Mouse (Mus musculus) heart, embryonic 15.5 days (tissue): Measurements from ENCODE around the gene Tcte1. TPM values are rescaled to one million over a fixed set of nuclear protein-coding genes. Genes with fewer than 3 reads are reported as not detected.

Source experiments
- ATAC-seq: fragments of 200-750 bp; cut with Nextera tagmentation; replicated peaks from 2 replicates; pipeline ENCODE4 v1.8.0; 2017; ENCODE audit warnings: low read depth, moderate TSS enrichment; ENCODE audit not compliant: insufficient number of reproducible peaks, insufficient read depth, low FRiP score
- H3K27ac ChIP-seq: fragments of 300-500 bp; sonication (generic); 2 replicates; pipeline ENCODE4 v1.5.1; 2015; ENCODE audit warnings: mild to moderate bottlenecking, inconsistent platforms
- H3K27me3 ChIP-seq: fragments of 300-500 bp; sonication (generic); 2 replicates; pipeline ENCODE4 v1.6.1; 2015; ENCODE audit warnings: inconsistent platforms
- H3K36me3 ChIP-seq: fragments of 300-500 bp; sonication (generic); 2 replicates; pipeline ENCODE4 v1.6.1; 2015; ENCODE audit warnings: mild to moderate bottlenecking, inconsistent platforms
- H3K4me1 ChIP-seq: fragments of 300-500 bp; sonication (generic); replicated peaks from 2 replicates; pipeline ENCODE4 v1.6.1; 2015; ENCODE audit warnings: inconsistent platforms
- H3K4me2 ChIP-seq: fragments of 300-500 bp; sonication (generic); 2 replicates; pipeline ENCODE4 v1.6.1; 2015; ENCODE audit warnings: inconsistent platforms, mild to moderate bottlenecking, moderate library complexity
- H3K4me3 ChIP-seq: fragments of 300-500 bp; sonication (generic); 2 replicates; pipeline ENCODE4 v1.5.1; 2015; ENCODE audit warnings: mild to moderate bottlenecking, inconsistent platforms
- H3K9ac ChIP-seq: fragments of 300-500 bp; sonication (generic); 2 replicates; pipeline ENCODE4 v1.6.1; 2015; ENCODE audit warnings: mild to moderate bottlenecking, inconsistent platforms
- H3K9me3 ChIP-seq: fragments of 300-500 bp; sonication (generic); replicated peaks from 2 replicates; pipeline ENCODE4 v1.6.1; 2016; ENCODE audit warnings: inconsistent platforms
- WGBS: fragments of 180-500 bp; shearing (Covaris S2); methylation state at CpG from one replicate; pipeline ENCODE4 v1.1.7; 2015; ENCODE audit warnings: mixed read lengths; 5-methylcytosine and 5-hydroxymethylcytosine counted together
- polyA plus RNA-seq: library from polyadenylated mRNA; unstranded; fragments of >200 nt; fragmentation: Nextera tagmentation; extraction: Ambion mirVana; gene quantifications from 2 replicates; pipeline ENCODE4 v1.2.1, GENCODE M21; 2015

The Tcte1 gene
- polyA plus RNA-seq, 1 experiment from 2014 or later = 0.16 TPM

GRCm38 (mm10) chr17:45579554-45579953 lies 56.3 kb downstream of the Tcte1 start:
- H3K4me2 ChIP-seq = no peak overlapping the region
- no peak for ATAC-seq
- WGBS = 85% methylated on average over 4 of the region's 4 CpGs
- H3K36me3 ChIP-seq = no peaks in the 10 kb centered on the region
- H3K27me3 ChIP-seq = no peaks in the 10 kb centered on the region
- no peak overlapping the region for H3K9ac ChIP-seq
- H3K27ac ChIP-seq = no peak overlapping the region
- no peak overlapping the region for H3K4me3 ChIP-seq
- peaks cover 48% of the 10 kb centered on the region for H3K4me1 ChIP-seq
- no peaks in the 10 kb centered on the region for H3K9me3 ChIP-seq

GRCm38 (mm10) chr17:45580958-45581477 lies 57.8 kb downstream of the Tcte1 start:
- no peaks in the 10 kb centered on the region for H3K27me3 ChIP-seq
- ATAC-seq = no peak
- H3K9me3 ChIP-seq = no peaks in the 10 kb centered on the region
- H3K36me3 ChIP-seq = no peaks in the 10 kb centered on the region
- 42% methylated on average over 12 of the region's 12 CpGs for WGBS
- peak overlapping the region; percentile 59 for H3K27ac ChIP-seq
- peaks cover 53% of the 10 kb centered on the region for H3K4me1 ChIP-seq
- no peak overlapping the region for H3K4me2 ChIP-seq
- no peak overlapping the region for H3K4me3 ChIP-seq
- no peak overlapping the region for H3K9ac ChIP-seq

- no peak for ATAC-seq
- WGBS = 9% methylated on average over 2 of the region's 2 CpGs
- peaks cover 57% of the 10 kb centered on the region for H3K4me1 ChIP-seq
- H3K27ac ChIP-seq = peak overlapping the region; percentile 59
- 0 out of 2 replicates have a peak, but pooled peaks cover 2% of the 10 kb centered on the region for H3K9me3 ChIP-seq
- no peak overlapping the region for H3K9ac ChIP-seq
- H3K27me3 ChIP-seq = no peaks in the 10 kb centered on the region
- H3K4me3 ChIP-seq = no peak overlapping the region
- H3K4me2 ChIP-seq = no peak overlapping the region
- peaks cover 2% of the 10 kb centered on the region for H3K36me3 ChIP-seq
These were observed 58.3 kb downstream of the Tcte1 start for GRCm38 (mm10) chr17:45581567-45581983.

DNA sequence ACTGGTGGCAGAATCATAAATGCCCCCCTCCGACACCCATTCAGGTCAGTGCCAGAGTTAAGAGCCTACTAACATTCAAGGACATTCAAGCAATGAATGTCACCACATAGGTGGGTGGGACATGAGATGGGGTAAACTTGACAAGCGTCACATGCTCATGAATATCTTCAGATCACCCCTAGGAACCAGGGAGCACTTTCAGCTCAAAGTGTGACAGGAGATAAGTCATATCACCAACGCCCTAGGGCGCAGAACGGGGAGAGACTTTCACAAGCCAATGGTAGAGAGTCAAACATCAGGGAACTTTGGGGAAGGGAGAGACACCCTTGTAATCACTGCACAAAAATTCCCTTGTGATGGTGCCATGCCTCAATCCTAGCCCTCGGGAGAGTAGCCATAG lies 59.0 kb downstream of the Tcte1 start:
- Histone ChIP-seq H3K27ac (no peak overlapping the region), H3K9ac (no peak overlapping the region), H3K4me2 (no peak overlapping the region), H3K4me1 (peaks cover 57% of the 10 kb centered on the region), H3K27me3 (no peaks in the 10 kb centered on the region), H3K36me3 (peaks cover 8% of the 10 kb centered on the region), H3K4me3 (no peak overlapping the region), H3K9me3 (0 out of 2 replicates have a peak, but pooled peaks cover 6% of the 10 kb centered on the region)
- WGBS = 73% methylated on average over 6 of the region's 6 CpGs
- ATAC-seq = no peak

GRCm38 (mm10) chr17:45582715-45583355 lies 59.6 kb downstream of the Tcte1 start:
- ATAC-seq = no peak
- H3K4me1 ChIP-seq = peaks cover 57% of the 10 kb centered on the region
- no peak overlapping the region for H3K27ac ChIP-seq

DNA sequence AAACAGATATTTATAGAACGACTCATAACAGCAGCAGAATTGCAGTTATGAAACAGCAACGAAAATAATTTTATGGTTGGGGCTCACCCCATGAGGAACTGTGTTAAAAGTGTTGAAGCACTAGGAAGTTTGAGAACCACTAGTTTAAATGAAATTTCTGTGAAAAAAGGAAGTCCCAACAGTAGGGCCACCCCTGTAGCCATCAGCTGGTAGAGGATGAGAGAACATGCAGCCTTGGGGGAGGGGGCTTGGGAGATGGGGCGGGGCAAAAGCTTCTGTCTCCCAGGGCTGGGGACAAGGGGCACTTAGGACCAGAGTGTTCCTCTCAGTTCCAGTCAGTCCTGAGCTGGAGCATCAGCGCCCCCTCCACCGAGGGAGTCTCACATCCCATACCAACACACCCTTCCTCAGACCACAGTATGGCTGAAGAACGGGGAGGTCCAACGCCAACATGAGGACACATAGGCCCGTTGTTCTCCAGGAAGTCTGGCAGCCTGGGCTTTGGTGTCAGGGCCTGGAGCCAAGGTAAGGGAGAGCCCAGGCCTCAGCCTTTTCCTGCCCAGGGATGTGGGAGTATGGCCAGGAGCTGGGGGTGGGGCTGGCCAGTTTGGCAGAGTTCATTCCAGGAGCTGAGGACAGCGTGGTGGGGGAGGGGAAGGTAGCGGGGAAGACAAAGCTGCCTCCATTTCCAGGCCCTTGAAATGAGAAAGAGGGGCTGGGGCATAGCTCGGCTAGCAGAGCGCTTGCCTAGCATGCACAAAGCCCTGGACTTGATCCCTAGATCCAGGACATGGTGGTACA lies 61.1 kb downstream of the Tcte1 start:
- H3K4me1 ChIP-seq = peaks cover 46% of the 10 kb centered on the region
- peaks cover 25% of the 10 kb centered on the region for H3K36me3 ChIP-seq
- H3K9ac ChIP-seq = no peak overlapping the region
- H3K27ac ChIP-seq = peak overlapping the region; percentile 91
- WGBS = 29% methylated on average over 12 of the region's 12 CpGs
- H3K9me3 ChIP-seq = 0 out of 2 replicates have a peak, but pooled peaks cover 6% of the 10 kb centered on the region
- H3K4me3 ChIP-seq = no peak overlapping the region
- peak; percentile 65 for ATAC-seq
- peak overlapping the region; percentile 37 for H3K4me2 ChIP-seq
- no peaks in the 10 kb centered on the region for H3K27me3 ChIP-seq

More at GRCm38 (mm10) chr17:45582715-45583355, 59.6 kb downstream of the Tcte1 start:
- H3K4me3 ChIP-seq = no peak overlapping the region
- WGBS = 64% methylated on average over 6 of the region's 6 CpGs
- no peak overlapping the region for H3K4me2 ChIP-seq
- H3K9ac ChIP-seq = no peak overlapping the region
- 0 out of 2 replicates have a peak, but pooled peaks cover 6% of the 10 kb centered on the region for H3K9me3 ChIP-seq
- no peaks in the 10 kb centered on the region for H3K27me3 ChIP-seq
- peaks cover 14% of the 10 kb centered on the region for H3K36me3 ChIP-seq

GRCm38 (mm10) chr17:45584939-45585678 lies 61.9 kb downstream of the Tcte1 start:
- peaks cover 33% of the 10 kb centered on the region for H3K36me3 ChIP-seq
- H3K9me3 ChIP-seq = 0 out of 2 replicates have a peak, but pooled peaks cover 6% of the 10 kb centered on the region
- peaks cover 46% of the 10 kb centered on the region for H3K4me1 ChIP-seq
- peak overlapping the region; percentile 91 for H3K27ac ChIP-seq
- 0 out of 2 replicates have a peak overlapping the region, but pooled peaks have one; percentile 3 for H3K9ac ChIP-seq
- no peak overlapping the region for H3K4me3 ChIP-seq
- H3K4me2 ChIP-seq = peak overlapping the region; percentile 37
- peak; percentile 85 for ATAC-seq
- no peaks in the 10 kb centered on the region for H3K27me3 ChIP-seq
- 18% methylated on average over 14 of the region's 14 CpGs for WGBS

DNA sequence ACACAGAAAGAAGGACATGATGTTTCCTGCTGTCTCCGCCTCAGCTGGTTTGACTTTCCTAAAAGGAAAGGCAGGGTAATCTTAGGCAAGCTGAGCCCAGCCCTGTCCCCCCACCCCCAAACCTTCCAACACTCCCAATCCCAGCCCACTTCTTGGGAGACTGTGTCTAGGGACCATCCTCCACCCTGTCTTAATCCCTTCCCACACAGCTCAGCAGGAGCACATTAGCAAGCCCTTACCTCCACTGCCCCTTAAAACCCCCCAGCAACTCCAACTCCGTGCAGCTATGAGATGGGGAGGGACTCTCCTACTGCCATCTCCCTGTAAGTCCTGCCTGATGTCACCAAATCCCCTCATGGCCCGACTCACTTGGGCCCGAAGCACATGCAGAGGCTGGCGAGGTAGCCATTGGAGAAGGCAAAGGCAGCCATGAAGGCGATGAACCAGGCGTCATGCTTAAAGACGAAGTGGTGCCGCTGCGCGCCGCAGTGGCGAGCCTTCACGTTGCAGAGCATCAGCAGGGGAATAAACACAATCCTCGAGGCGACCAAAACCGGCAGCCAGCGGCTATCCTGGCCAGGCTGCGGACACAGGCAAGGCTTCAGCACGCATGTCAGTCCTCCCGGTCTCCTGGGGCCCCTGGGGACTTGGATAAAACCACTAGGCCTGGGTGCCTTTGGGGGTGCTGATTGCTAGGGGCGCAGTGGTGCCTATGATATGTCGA lies 62.7 kb downstream of the Tcte1 start:
- WGBS = 65% methylated on average over 23 of the region's 23 CpGs
- no peak overlapping the region for H3K4me3 ChIP-seq
- H3K36me3 ChIP-seq = peaks cover 33% of the 10 kb centered on the region
- H3K27ac ChIP-seq = peak overlapping the region; percentile 91
- ATAC-seq = no peak
- H3K4me2 ChIP-seq = no peak overlapping the region; the same call in 1 of the 2 replicates
- 0 out of 2 replicates have a peak overlapping the region, but pooled peaks have one; percentile 3 for H3K9ac ChIP-seq
- no peaks in the 10 kb centered on the region for H3K27me3 ChIP-seq
- H3K9me3 ChIP-seq = 0 out of 2 replicates have a peak, but pooled peaks cover 6% of the 10 kb centered on the region
- H3K4me1 ChIP-seq = peaks cover 42% of the 10 kb centered on the region

GRCm38 (mm10) chr17:45586449-45586837 lies 63.2 kb downstream of the Tcte1 start:
- 98% methylated on average over 3 of the region's 3 CpGs for WGBS

DNA sequence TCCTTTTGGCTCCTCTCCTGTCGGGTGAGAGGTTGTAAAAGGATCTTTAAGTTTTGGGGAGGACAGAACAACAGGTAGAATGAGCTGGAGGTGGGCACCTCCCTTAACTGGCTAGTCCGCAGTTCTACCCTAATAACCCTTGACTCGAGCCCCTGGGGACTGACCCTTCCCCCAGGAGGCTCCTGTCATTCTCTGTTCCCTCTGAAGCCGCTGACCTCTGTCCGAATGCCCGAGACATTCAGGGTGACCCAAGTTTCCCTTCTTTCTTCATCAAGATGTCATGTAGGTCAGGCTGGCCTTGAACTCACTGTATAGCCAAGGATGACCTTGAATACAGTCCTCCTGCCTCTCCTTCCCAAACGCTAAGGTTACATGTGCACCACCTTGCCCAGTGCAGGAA lies 65.1 kb downstream of the Tcte1 start:
- Histone ChIP-seq H3K4me2 (no peak overlapping the region), H3K36me3 (peaks cover 33% of the 10 kb centered on the region), H3K27me3 (no peaks in the 10 kb centered on the region), H3K27ac (no peak overlapping the region), H3K9me3 (0 out of 2 replicates have a peak, but pooled peaks cover 6% of the 10 kb centered on the region), H3K9ac (no peak overlapping the region), H3K4me3 (no peak overlapping the region), H3K4me1 (peaks cover 54% of the 10 kb centered on the region)
- no peak for ATAC-seq
- WGBS = 84% methylated on average over 7 of the region's 7 CpGs

More at GRCm38 (mm10) chr17:45586449-45586837, 63.2 kb downstream of the Tcte1 start:
- H3K4me3 ChIP-seq = no peak overlapping the region
- no peak for ATAC-seq
- peaks cover 33% of the 10 kb centered on the region for H3K36me3 ChIP-seq
- no peak overlapping the region for H3K9ac ChIP-seq
- no peak overlapping the region for H3K4me2 ChIP-seq
- no peaks in the 10 kb centered on the region for H3K27me3 ChIP-seq
- peaks cover 44% of the 10 kb centered on the region for H3K4me1 ChIP-seq
- H3K9me3 ChIP-seq = 0 out of 2 replicates have a peak, but pooled peaks cover 6% of the 10 kb centered on the region
- H3K27ac ChIP-seq = no peak overlapping the region
